Comparison of ENCODE assay signal across 25 mouse cellular contexts in genomic region chr4:103273021-103273420, GRCm38 (mm10). TPM values are rescaled to one million over a fixed set of nuclear protein-coding genes. Genes with fewer than 3 reads are reported as not detected.
A peak's percentile ranks its signal among the peaks of the same experiment; 100 is the strongest.
DNase-seq lines count a peak whose midpoint lies in the region; ATAC-seq and TF ChIP-seq lines count a peak whose summit lies in the region.
"Had no signal": no experiment of that assay in that cellular context is flagged by ENCODE, and none has a peak within 500 bp of the region (broad histone marks: within the 10 kb centered on the region; RNA-seq: fewer than 3 reads in every experiment).

No protein-coding gene starts in this region.

- in situ Hi-C loops in ES-E14 (cut with MboI; ENCODE audit: low sequenced_read_pairs in 2 of 2, unreplicated experiment in 2 of 2), result no loop called here

- no peaks in the 10 kb centered on the region for H3K9me3 ChIP-seq in heart, embryonic 13.5 days
- H3K9me3 ChIP-seq in ES-Bruce4 (replicated peaks; ENCODE audit: control insufficient read depth, insufficient read depth, low read length, poor library complexity, severe bottlenecking) (no peaks in the 10 kb centered on the region), ES-E14 (ENCODE audit: control insufficient read depth, insufficient read depth, low read depth, low read length) (no peaks in the 10 kb centered on the region)
- no peaks in the 10 kb centered on the region for H3K9me3 ChIP-seq in embryonic facial prominence, embryonic 10.5 days
- H3K9me3 ChIP-seq in midbrain, postnatal 0 days (ENCODE audit: low read length), result no peaks in the 10 kb centered on the region
- no peaks in the 10 kb centered on the region for H3K9me3 ChIP-seq in kidney, embryonic 15.5 days (replicated peaks)
- H3K9me3 ChIP-seq: forebrain, embryonic 13.5 days; hindbrain, embryonic 12.5 days had no signal

- WGBS in heart, embryonic 13.5 days, result 59% methylated on average over 7 of the region's 8 CpGs
- WGBS in embryonic facial prominence, embryonic 10.5 days, result 76% methylated on average over 7 of the region's 8 CpGs
- 78% methylated on average over 7 of the region's 8 CpGs for WGBS in midbrain, postnatal 0 days
- WGBS in kidney, embryonic 15.5 days, result 78% methylated on average over 8 of the region's 8 CpGs

- ATAC-seq in heart, embryonic 13.5 days (ENCODE audit: extremely low read depth, insufficient number of reproducible peaks, low FRiP score, low TSS enrichment), result no peak
- no peak for ATAC-seq in midbrain, postnatal 0 days (ENCODE audit: low FRiP score)
- ATAC-seq in kidney, embryonic 15.5 days (replicated peaks; ENCODE audit: low FRiP score), result no peak
- ATAC-seq: activated CD4-positive, CD25-positive, alpha-beta regulatory T cell, adult 4 months; forebrain, embryonic 13.5 days; forebrain, postnatal 0 days; hindbrain, embryonic 16.5 days; inflammation-experienced regulatory T-cells, adult 6 months; intestine, postnatal 0 days had no signal

- no peak for TF ChIP-seq POLR2A in ES-Bruce4 (IDR thresholded peaks at IDR 0.05; ENCODE audit: insufficient read depth, low read length)

- H3K27ac ChIP-seq in heart, embryonic 13.5 days (replicated peaks), result no peak overlapping the region
- no peak overlapping the region for H3K27ac ChIP-seq in ES-Bruce4 (ENCODE audit: insufficient read depth, low read length)
- no peak overlapping the region for H3K27ac ChIP-seq in ES-E14 (ENCODE audit: insufficient read depth, low read depth, low read length, poor library complexity, severe bottlenecking)
- H3K27ac ChIP-seq in embryonic facial prominence, embryonic 10.5 days (replicated peaks), result no peak overlapping the region
- no peak overlapping the region for H3K27ac ChIP-seq in midbrain, postnatal 0 days (ENCODE audit: low read depth, low read length)
- H3K27ac ChIP-seq in kidney, embryonic 15.5 days, result no peak overlapping the region
- H3K27ac ChIP-seq: forebrain, embryonic 13.5 days; hindbrain, embryonic 12.5 days had no signal

- no peak overlapping the region for H3K9ac ChIP-seq in heart, embryonic 13.5 days
- H3K9ac ChIP-seq in ES-Bruce4 (ENCODE audit: low read depth, poor library complexity, severe bottlenecking) (peak overlapping the region; percentile 11; the same call in 1 of the 2 replicates), ES-E14 (ENCODE audit: insufficient read depth, low read depth, low read length, poor library complexity, severe bottlenecking) (peak overlapping the region; percentile 29)
- H3K9ac ChIP-seq in midbrain, postnatal 0 days (replicated peaks; ENCODE audit: low read length, poor library complexity, severe bottlenecking), result no peak overlapping the region
- no peak overlapping the region for H3K9ac ChIP-seq in kidney, embryonic 15.5 days
- H3K9ac ChIP-seq: forebrain, embryonic 13.5 days; forebrain, postnatal 0 days; hindbrain, embryonic 12.5 days had no signal

- H3K4me1 ChIP-seq in heart, embryonic 13.5 days, result no peaks in the 10 kb centered on the region
- H3K4me1 ChIP-seq in ES-Bruce4 (ENCODE audit: control insufficient read depth, insufficient read depth, low read length) (no peaks in the 10 kb centered on the region), ES-E14 (ENCODE audit: control insufficient read depth in 2 of 2, insufficient read depth in 2 of 2, low read length in 2 of 2, poor library complexity in 1 of 2) (no peaks in the 10 kb centered on the region)
- H3K4me1 ChIP-seq in embryonic facial prominence, embryonic 10.5 days, result no peaks in the 10 kb centered on the region
- H3K4me1 ChIP-seq in midbrain, postnatal 0 days (ENCODE audit: insufficient read depth, low read length), result no peaks in the 10 kb centered on the region
- no peaks in the 10 kb centered on the region for H3K4me1 ChIP-seq in kidney, embryonic 15.5 days
- H3K4me1 ChIP-seq: forebrain, embryonic 13.5 days; hindbrain, embryonic 12.5 days had no signal

- no peak for TF ChIP-seq CTCF in ES-Bruce4 (IDR thresholded peaks at IDR 0.05; ENCODE audit: low read depth, low read length)
- no peak for TF ChIP-seq CTCF in midbrain, postnatal 0 days (IDR thresholded peaks at IDR 0.05)

- peak overlapping the region; percentile 6; the same call in 1 of the 2 replicates for H3K4me2 ChIP-seq in heart, embryonic 13.5 days
- H3K4me2 ChIP-seq in midbrain, postnatal 0 days (ENCODE audit: low read depth, low read length, poor library complexity, severe bottlenecking), result no peak overlapping the region
- no peak overlapping the region for H3K4me2 ChIP-seq in kidney, embryonic 15.5 days
- H3K4me2 ChIP-seq: forebrain, embryonic 13.5 days; hindbrain, embryonic 12.5 days had no signal

- no peaks in the 10 kb centered on the region for H3K27me3 ChIP-seq in heart, embryonic 13.5 days (replicated peaks)
- H3K27me3 ChIP-seq in ES-Bruce4 (ENCODE audit: control insufficient read depth, insufficient read depth, low read length, poor library complexity, severe bottlenecking), result no peaks in the 10 kb centered on the region
- no peaks in the 10 kb centered on the region for H3K27me3 ChIP-seq in embryonic facial prominence, embryonic 10.5 days (replicated peaks; ENCODE audit: low read depth, poor library complexity, severe bottlenecking)
- H3K27me3 ChIP-seq in midbrain, postnatal 0 days (ENCODE audit: insufficient read depth, low read length), result no peaks in the 10 kb centered on the region
- no peaks in the 10 kb centered on the region for H3K27me3 ChIP-seq in kidney, embryonic 15.5 days
- H3K27me3 ChIP-seq: forebrain, embryonic 13.5 days; hindbrain, embryonic 12.5 days had no signal

- TF ChIP-seq EP300 in ES-Bruce4 (IDR thresholded peaks at IDR 0.05; ENCODE audit: insufficient read depth, low read depth, low read length), result no peak

- no peaks in the 10 kb centered on the region for H3K36me3 ChIP-seq in heart, embryonic 13.5 days
- H3K36me3 ChIP-seq in ES-Bruce4 (ENCODE audit: control insufficient read depth, insufficient read depth, low read length, poor library complexity, severe bottlenecking), result no peaks in the 10 kb centered on the region
- H3K36me3 ChIP-seq in ES-E14 (ENCODE audit: control insufficient read depth, insufficient read depth, low read length, poor library complexity, severe bottlenecking), result no peaks in the 10 kb centered on the region
- no peaks in the 10 kb centered on the region for H3K36me3 ChIP-seq in embryonic facial prominence, embryonic 10.5 days (replicated peaks)
- H3K36me3 ChIP-seq in midbrain, postnatal 0 days (ENCODE audit: insufficient read depth, low read length), result no peaks in the 10 kb centered on the region
- no peaks in the 10 kb centered on the region for H3K36me3 ChIP-seq in kidney, embryonic 15.5 days
- H3K36me3 ChIP-seq: hindbrain, embryonic 12.5 days had no signal

- DNase-seq in heart, adult 11 months, result no peak
- peak; percentile 41 for DNase-seq in ES-E14 (ENCODE audit: low read depth, low spot score)
- DNase-seq in embryonic facial prominence, embryonic 10.5 days (ENCODE audit: low spot score), result peak; percentile 8
- no peak for DNase-seq in midbrain, postnatal 0 days (ENCODE audit: low spot score)
- DNase-seq: adrenal gland, postnatal 14 days; cerebellum, adult 11-12 months; cerebellum, adult 9-11 months; cerebellum, postnatal 36 days; forebrain, postnatal 0 days; gastrocnemius, postnatal 14 days; heart, postnatal 36 days; kidney, adult 8-10 months had no signal

- 0 out of 2 replicates have a peak overlapping the region, but pooled peaks have one; percentile 5 for H3K4me3 ChIP-seq in heart, embryonic 13.5 days
- H3K4me3 ChIP-seq in ES-Bruce4 (ENCODE audit: low read depth, low read length) (peak overlapping the region; percentile 64), ES-E14 (ENCODE audit: insufficient read depth in 1 of 2, low read depth in 1 of 2, low read length in 2 of 2, poor library complexity in 1 of 2, severe bottlenecking in 1 of 2) (peak overlapping the region; percentile 41 to 70)
- H3K4me3 ChIP-seq in embryonic facial prominence, embryonic 10.5 days, result no peak overlapping the region
- no peak overlapping the region for H3K4me3 ChIP-seq in midbrain, postnatal 0 days (ENCODE audit: low read depth, low read length)
- H3K4me3 ChIP-seq in kidney, embryonic 15.5 days (replicated peaks), result no peak overlapping the region
- H3K4me3 ChIP-seq: forebrain, embryonic 13.5 days; hindbrain, embryonic 12.5 days had no signal

TF ChIP-seq in ES-E14, 5 proteins besides CTCF, POLR2A, EP300 and RAD21 (continues in another document):
- TF ChIP-seq CHD2 (IDR thresholded peaks at IDR 0.05; ENCODE audit: low read depth, low read length) (no peak), MAFK (IDR thresholded peaks at IDR 0.05; ENCODE audit: insufficient read depth, low read depth, low read length) (no peak), ZC3H11A (IDR thresholded peaks at IDR 0.05; ENCODE audit: borderline replicate concordance, low read depth, low read length) (no peak)

RNA-seq across cellular contexts. Expression of gene 4921539E11Rik, which starts 17.6 kb away (rescaled TPM):
- not detected in 2 replicates for polyA plus RNA-seq in heart, embryonic 13.5 days (2015; fragmentation: Nextera tagmentation; extraction: Ambion mirVana)
- polyA plus RNA-seq in ES-Bruce4 (2011; ENCODE audit: insufficient read depth, insufficient read length, low read depth, missing spikeins), result not detected in 2 replicates
- total RNA-seq in ES-E14 (2012; rRNA removed), result not detected in 2 replicates
- not detected in 2 replicates for polyA plus RNA-seq in embryonic facial prominence, embryonic 10.5 days (2016; fragmentation: Nextera tagmentation; extraction: Ambion mirVana)
- not detected in 2 replicates for total RNA-seq in midbrain, postnatal 0 days (2014; rRNA removed)
- polyA plus RNA-seq in midbrain, postnatal 0 days (2015; fragmentation: Nextera tagmentation; extraction: Ambion mirVana), result not detected in 2 replicates
- not detected in 2 replicates for polyA plus RNA-seq in kidney, embryonic 15.5 days (2015; fragmentation: Nextera tagmentation; extraction: Ambion mirVana)
- total RNA-seq: adrenal gland, adult 18-20 months; adrenal gland, postnatal 14 days; forebrain, postnatal 0 days; gastrocnemius, adult 18-20 months; gastrocnemius, postnatal 14 days; heart, postnatal 36 days had no signal
- polyA plus RNA-seq: activated CD4-positive, CD25-positive, alpha-beta regulatory T cell, adult 4 months; embryonic facial prominence, embryonic 14.5 days; forebrain, embryonic 13.5 days; forebrain, postnatal 0 days; gonadal fat pad, adult 2 months; hindbrain, embryonic 12.5 days; hindbrain, embryonic 16.5 days; inflammation-experienced regulatory T-cells, adult 6 months; intestine, postnatal 0 days had no signal

RNA-seq across cellular contexts. Expression of gene Oma1, which starts 40.6 kb away (rescaled TPM):
- 19.0 and 20.2 TPM in 2 replicates for polyA plus RNA-seq in heart, embryonic 13.5 days (2015; fragmentation: Nextera tagmentation; extraction: Ambion mirVana)
- polyA plus RNA-seq in ES-Bruce4 (2011; ENCODE audit: insufficient read depth, insufficient read length, low read depth, missing spikeins), result 18.0 and 25.8 TPM in 2 replicates
- total RNA-seq in ES-E14 (2012; rRNA removed), result 17.4 and 21.4 TPM in 2 replicates
- polyA plus RNA-seq in embryonic facial prominence, embryonic 10.5 days (2016; fragmentation: Nextera tagmentation; extraction: Ambion mirVana), result 14.5 and 16.3 TPM in 2 replicates
- 7.7 and 7.9 TPM in 2 replicates for total RNA-seq in midbrain, postnatal 0 days (2014; rRNA removed)
- 8.2 and 8.6 TPM in 2 replicates for polyA plus RNA-seq in midbrain, postnatal 0 days (2015; fragmentation: Nextera tagmentation; extraction: Ambion mirVana)
- polyA plus RNA-seq in kidney, embryonic 15.5 days (2015; fragmentation: Nextera tagmentation; extraction: Ambion mirVana), result 21.0 and 25.1 TPM in 2 replicates

RNA-seq across cellular contexts. Expression of gene Slc35d1, which starts 58.1 kb away (rescaled TPM):
- 5.3 and 5.9 TPM in 2 replicates for polyA plus RNA-seq in heart, embryonic 13.5 days (2015; fragmentation: Nextera tagmentation; extraction: Ambion mirVana)
- polyA plus RNA-seq in ES-Bruce4 (2011; ENCODE audit: insufficient read depth, insufficient read length, low read depth, missing spikeins), result 14.1 and 15.0 TPM in 2 replicates
- 13.0 TPM in 2 replicates for total RNA-seq in ES-E14 (2012; rRNA removed)
- polyA plus RNA-seq in embryonic facial prominence, embryonic 10.5 days (2016; fragmentation: Nextera tagmentation; extraction: Ambion mirVana), result 11.4 and 13.0 TPM in 2 replicates
- total RNA-seq in midbrain, postnatal 0 days (2014; rRNA removed), result 2.7 and 4.3 TPM in 2 replicates
- polyA plus RNA-seq in midbrain, postnatal 0 days (2015; fragmentation: Nextera tagmentation; extraction: Ambion mirVana), result 4.7 and 5.0 TPM in 2 replicates
- polyA plus RNA-seq in kidney, embryonic 15.5 days (2015; fragmentation: Nextera tagmentation; extraction: Ambion mirVana), result 7.7 and 9.4 TPM in 2 replicates

Comparison
In these comparisons a context has a peak if more than half of its experiments do, and no peak if none do; other contexts are left out.
1. H3K4me3 ChIP-seq: peak in heart, embryonic 13.5 days (single experiment), ES-Bruce4 (single experiment) and ES-E14 (2 of 2); none in embryonic facial prominence, embryonic 10.5 days (single experiment), midbrain, postnatal 0 days (single experiment) and kidney, embryonic 15.5 days (single experiment).
2. H3K9ac ChIP-seq: peak in ES-Bruce4 (single experiment) and ES-E14 (single experiment); none in heart, embryonic 13.5 days (single experiment), midbrain, postnatal 0 days (single experiment) and kidney, embryonic 15.5 days (single experiment).
3. DNase-seq: peak in ES-E14 (single experiment) and embryonic facial prominence, embryonic 10.5 days (single experiment); none in heart, adult 11 months (single experiment) and midbrain, postnatal 0 days (single experiment).